Mouse (Mus musculus) ES-E14 (cell line): ENCODE results near the gene Ptcd2. TPM values are rescaled to one million over a fixed set of nuclear protein-coding genes. Genes with fewer than 3 reads are reported as not detected.

Source experiments
- DNase-seq: peaks from one replicate; pipeline ENCODE4 v3.0.0-alpha.2; 2013; ENCODE audit warnings: low read depth, low spot score
- H3K27ac ChIP-seq: 2 replicates; pipeline ENCODE4 v1.5.1; 2012; ENCODE audit warnings: low read depth, mild to moderate bottlenecking, low read length, moderate library complexity, mixed read lengths; ENCODE audit not compliant: poor library complexity, insufficient read depth, severe bottlenecking
- H3K36me3 ChIP-seq: 2 replicates; pipeline ENCODE4 v1.6.1; 2012; ENCODE audit warnings: mild to moderate bottlenecking, low read length, moderate library complexity, mixed read lengths; ENCODE audit not compliant: control insufficient read depth, poor library complexity, insufficient read depth, severe bottlenecking
- H3K4me1 ChIP-seq, 2 experiments: fragments of 150-350 bp in 1 of 2; sonication (generic) in 1 of 2; 2 replicates each; pipeline ENCODE4 v1.6.1; 2012; ENCODE audit warnings: low read length in 2 of 2, mild to moderate bottlenecking in 1 of 2, mixed read lengths in 1 of 2; ENCODE audit not compliant: control insufficient read depth in 2 of 2, insufficient read depth in 2 of 2, poor library complexity in 1 of 2
- H3K4me3 ChIP-seq, 2 experiments: fragments of 150-350 bp in 1 of 2; sonication (generic) in 1 of 2; 2 replicates each; pipeline ENCODE4 v1.5.1; 2012; ENCODE audit warnings: low read length in 2 of 2, low read depth in 1 of 2, mild to moderate bottlenecking in 1 of 2, mixed read lengths in 1 of 2; ENCODE audit not compliant: insufficient read depth in 1 of 2, poor library complexity in 1 of 2, severe bottlenecking in 1 of 2
- H3K9ac ChIP-seq: 2 replicates; pipeline ENCODE4 v1.6.1; 2012; ENCODE audit warnings: low read depth, mild to moderate bottlenecking, low read length, mixed read lengths; ENCODE audit not compliant: poor library complexity, insufficient read depth, severe bottlenecking
- H3K9me3 ChIP-seq: fragments of 150-350 bp; sonication (generic); 2 replicates; pipeline ENCODE4 v1.6.1; 2012; ENCODE audit warnings: low read depth, mild to moderate bottlenecking, low read length; ENCODE audit not compliant: control insufficient read depth, insufficient read depth
- CHD2 ChIP-seq: IDR thresholded peaks from 2 replicates; pipeline ENCODE4 v1.6.1; 2014; ENCODE audit warnings: mild to moderate bottlenecking, low read depth, low read length, inconsistent platforms
- HCFC1 ChIP-seq: IDR thresholded peaks from 2 replicates; pipeline ENCODE4 v1.6.1; 2012; ENCODE audit warnings: low read length, inconsistent platforms, borderline replicate concordance; ENCODE audit not compliant: insufficient read depth
- MAFK ChIP-seq: IDR thresholded peaks from 2 replicates; pipeline ENCODE4 v1.6.1; 2014; ENCODE audit warnings: mild to moderate bottlenecking, low read depth, low read length, inconsistent platforms; ENCODE audit not compliant: insufficient read depth
- ZC3H11A ChIP-seq: IDR thresholded peaks from 2 replicates; pipeline ENCODE4 v1.6.1; 2012; ENCODE audit warnings: low read depth, mild to moderate bottlenecking, inconsistent platforms, low read length, borderline replicate concordance
- ZNF384 ChIP-seq: IDR thresholded peaks from 2 replicates; pipeline ENCODE4 v1.6.1; 2012; ENCODE audit warnings: low read depth, low read length, inconsistent platforms
- in situ Hi-C, 2 experiments: fragments of 600-800 bp; cut with MboI; formaldehyde crosslinking; loops; one replicate each; pipeline ENCODE4 v1.15.1; 2025; ENCODE audit warnings: low sequenced_read_pairs in 2 of 2, inconsistent platforms in 1 of 2; ENCODE audit not compliant: unreplicated experiment in 2 of 2
- total RNA-seq: library from RNA; depleted of rRNA; stranded (reverse); fragments of 300-350 nt; gene quantifications from 2 replicates; pipeline ENCODE4 v1.2.3, GENCODE M21; 2012

Ptcd2 gene
- total RNA-seq, 1 experiment: 24.6 TPM

GRCm38 (mm10) chr13:99378223-99378622, 33.7 kb upstream of the Ptcd2 start:
- Histone ChIP-seq H3K27ac (no peak overlapping the region), H3K4me1 (no peaks in the 10 kb centered on the region), H3K9me3 (no peaks in the 10 kb centered on the region), H3K9ac (no peak overlapping the region), H3K4me3 (no peak overlapping the region), H3K36me3 (no peaks in the 10 kb centered on the region; the same call in 1 of the 2 replicates)
- no peak for DNase-seq
- in situ Hi-C loops: loop anchor here in 1 of 2 experiments (10.0 kb wide), 1 partner anchor 467 kb away; no protein-coding TSS in a partner anchor
- TF ChIP-seq MAFK (no peak), ZC3H11A (no peak), HCFC1 (no peak), CHD2 (no peak), ZNF384 (no peak)

- Histone ChIP-seq H3K36me3 (no peaks in the 10 kb centered on the region; the same call in 1 of the 2 replicates), H3K9me3 (no peaks in the 10 kb centered on the region), H3K4me3 (no peak overlapping the region), H3K27ac (no peak overlapping the region), H3K4me1 (no peaks in the 10 kb centered on the region), H3K9ac (no peak overlapping the region)
- no peak for DNase-seq
- TF ChIP-seq HCFC1: no peak
- TF ChIP-seq ZNF384: no peak
- TF ChIP-seq ZC3H11A: no peak
- no peak for TF ChIP-seq MAFK
- no peak for TF ChIP-seq CHD2
- in situ Hi-C loops: loop anchor here in 1 of 2 experiments (10.0 kb wide), 1 partner anchor 468 kb away; no protein-coding TSS in a partner anchor
These were observed 32.5 kb upstream of the Ptcd2 start for GRCm38 (mm10) chr13:99377055-99377454.

- no peaks in the 10 kb centered on the region for H3K9me3 ChIP-seq
- no peaks in the 10 kb centered on the region for H3K4me1 ChIP-seq
- in situ Hi-C loops: loop anchor here in 1 of 2 experiments (10.0 kb wide), 1 partner anchor 469 kb away; no protein-coding TSS in a partner anchor
- H3K9ac ChIP-seq: no peak overlapping the region
- TF ChIP-seq ZC3H11A (peak; percentile 57; the same call in 1 of the 2 replicates), MAFK (no peak), HCFC1 (no peak), ZNF384 (no peak)
- H3K27ac ChIP-seq: no peak overlapping the region
- DNase-seq: peak; percentile 72
- H3K36me3 ChIP-seq: peaks cover 3% of the 10 kb centered on the region; the same call in 1 of the 2 replicates
- H3K4me3 ChIP-seq: no peak overlapping the region
These were observed 31.0 kb upstream of the Ptcd2 start for GRCm38 (mm10) chr13:99375550-99375949.

- TF ChIP-seq ZNF384 (no peak), CHD2 (no peak), HCFC1 (no peak), MAFK (no peak), ZC3H11A (no peak)
- no peak overlapping the region for H3K4me3 ChIP-seq
- H3K4me1 ChIP-seq: no peaks in the 10 kb centered on the region
- H3K36me3 ChIP-seq: peaks cover 6% of the 10 kb centered on the region; the same call in 1 of the 2 replicates
- H3K9ac ChIP-seq: no peak overlapping the region
- in situ Hi-C loops: loop anchor here (10.0 to 25.0 kb wide), 2 partner anchors 463 to 471 kb away; no protein-coding TSS in a partner anchor
- H3K9me3 ChIP-seq: no peaks in the 10 kb centered on the region
- no peak for DNase-seq
- no peak overlapping the region for H3K27ac ChIP-seq
These were observed 29.7 kb upstream of the Ptcd2 start for GRCm38 (mm10) chr13:99374191-99374590.
